Mouse (Mus musculus) midbrain, postnatal 0 days (tissue): ENCODE results near the gene Rfc5. TPM values are rescaled to one million over a fixed set of nuclear protein-coding genes. Genes with fewer than 3 reads are reported as not detected.
A peak's percentile ranks its signal among the peaks of the same experiment; 100 is the strongest.
"Not testable (repeated sequence)": the region's sequence is repeated elsewhere in the genome, so short reads cannot be mapped to it uniquely, and the experiment has no call there.

ENCODE experiments used
- ATAC-seq: fragments of 200-750 bp; cut with Nextera tagmentation; 2 replicates; pipeline ENCODE4 v1.8.0; 2017; ENCODE audit warnings: moderate number of reproducible peaks, mild to moderate bottlenecking, moderate TSS enrichment, moderate library complexity; ENCODE audit not compliant: low FRiP score
- DNase-seq: peaks from one replicate; pipeline ENCODE4 v3.0.0-alpha.2; 2015; ENCODE audit warnings: low spot score
- H3K27ac ChIP-seq: fragments of 300-500 bp; sonication (generic); 2 replicates; pipeline ENCODE4 v1.5.1; 2014; ENCODE audit warnings: low read depth, mild to moderate bottlenecking, low read length, mixed read lengths
- H3K27me3 ChIP-seq: fragments of 300-500 bp; sonication (generic); 2 replicates; pipeline ENCODE4 v1.6.1; 2014; ENCODE audit warnings: low read length, control low read depth, mixed read lengths; ENCODE audit not compliant: insufficient read depth
- H3K36me3 ChIP-seq: fragments of 300-500 bp; sonication (generic); 2 replicates; pipeline ENCODE4 v1.6.1; 2014; ENCODE audit warnings: low read length, control low read depth, mixed read lengths; ENCODE audit not compliant: insufficient read depth
- H3K4me1 ChIP-seq: fragments of 300-500 bp; sonication (generic); 2 replicates; pipeline ENCODE4 v1.6.1; 2014; ENCODE audit warnings: mild to moderate bottlenecking, control low read depth, antibody characterized with exemption, low read length, mixed read lengths; ENCODE audit not compliant: insufficient read depth
- H3K4me2 ChIP-seq: fragments of 300-500 bp; sonication (generic); 2 replicates; pipeline ENCODE4 v1.6.1; 2014; ENCODE audit warnings: low read depth, mild to moderate bottlenecking, low read length, mixed read lengths; ENCODE audit not compliant: poor library complexity, severe bottlenecking
- H3K4me3 ChIP-seq: fragments of 300-500 bp; sonication (generic); 2 replicates; pipeline ENCODE4 v1.5.1; 2014; ENCODE audit warnings: low read depth, mild to moderate bottlenecking, low read length, moderate library complexity
- H3K9ac ChIP-seq: fragments of 300-500 bp; sonication (generic); replicated peaks from 2 replicates; pipeline ENCODE4 v1.6.1; 2014; ENCODE audit warnings: mild to moderate bottlenecking, low read length, moderate library complexity, mixed read lengths; ENCODE audit not compliant: poor library complexity, severe bottlenecking
- H3K9me3 ChIP-seq: fragments of 300-500 bp; sonication (generic); 2 replicates; pipeline ENCODE4 v1.6.1; 2016; ENCODE audit warnings: low read length, control low read depth
- CTCF ChIP-seq: IDR thresholded peaks from 2 replicates; pipeline ENCODE4 v1.5.1; 2016; ENCODE audit warnings: antibody characterized with exemption, mild to moderate bottlenecking
- WGBS: fragments of 180-500 bp; shearing (Covaris S2); extraction: QIAGEN DNeasy Blood & Tissue Kit; methylation state at CpG from one replicate; pipeline ENCODE4 v1.1.7; 2014; 5-methylcytosine and 5-hydroxymethylcytosine counted together
- polyA plus RNA-seq: library from polyadenylated mRNA; unstranded; fragments of >200 nt; fragmentation: Nextera tagmentation; extraction: Ambion mirVana; gene quantifications from 2 replicates; pipeline ENCODE4 v1.2.1, GENCODE M21; 2015
- total RNA-seq: library from RNA; depleted of rRNA; stranded (reverse); fragments of >200 nt; gene quantifications from 2 replicates; pipeline ENCODE4 v1.2.3, GENCODE M21; 2014; rRNA removed

The Rfc5 gene
- 12.0 and 15.2 TPM in 2 replicates for total RNA-seq
- polyA plus RNA-seq, result 22.0 and 22.1 TPM in 2 replicates

DNA sequence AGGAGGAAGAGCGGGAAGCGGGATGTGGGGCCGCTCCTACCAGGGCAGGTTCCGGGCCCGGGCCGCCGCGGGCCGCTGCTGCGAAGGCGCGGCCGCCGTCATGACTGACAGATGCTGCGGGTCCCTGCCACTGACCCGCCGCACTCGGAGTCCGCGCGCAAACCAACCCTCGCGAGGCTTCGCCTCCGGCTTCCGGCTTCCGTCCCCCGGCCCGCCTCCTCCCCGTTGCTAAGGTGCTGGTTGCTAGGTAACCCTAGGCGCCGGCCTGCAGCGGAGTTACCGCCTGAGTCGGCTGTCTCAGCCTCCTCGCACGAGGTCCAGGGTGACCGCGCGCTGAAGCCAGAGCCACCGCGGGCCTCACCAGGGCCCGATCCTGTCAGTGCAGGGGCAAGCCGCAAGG lies at the start of gene Rfc5:
Gene Rfc5 (minus strand): TSS at position 171 of the 400 bp plus-strand sequence.
- peak within 1 kb of the TSS; percentile 79 for H3K9ac ChIP-seq
- ATAC-seq (peak; percentile 95), DNase-seq (peak; percentile 96)
- H3K9me3 ChIP-seq, result no peaks in the 10 kb centered on the region
- H3K27ac ChIP-seq, result peak within 1 kb of the TSS; percentile 68
- under 1% methylated on average over 43 of the region's 44 CpGs for WGBS
- H3K27me3 ChIP-seq, result no peaks in the 10 kb centered on the region
- peak within 1 kb of the TSS; percentile 91 for H3K4me2 ChIP-seq
- TF ChIP-seq CTCF, result no peak; the same call in 1 of the 2 replicates
- peaks cover 12% of the 10 kb centered on the region; the same call in 1 of the 2 replicates for H3K36me3 ChIP-seq
- H3K4me1 ChIP-seq, result 0 out of 2 replicates have a peak, but pooled peaks cover 5% of the 10 kb centered on the region
- peak within 1 kb of the TSS; percentile 75 for H3K4me3 ChIP-seq

GRCm38 (mm10) chr5:117433501-117433900 lies 44.7 kb upstream of the Rfc5 start:
- not testable (repeated sequence) for H3K4me2 ChIP-seq, H3K27me3 ChIP-seq, H3K36me3 ChIP-seq, H3K4me1 ChIP-seq, H3K9ac ChIP-seq, H3K27ac ChIP-seq, H3K9me3 ChIP-seq, ATAC-seq, DNase-seq, H3K4me3 ChIP-seq
- 96% methylated on average over 7 of the region's 7 CpGs for WGBS

DNA sequence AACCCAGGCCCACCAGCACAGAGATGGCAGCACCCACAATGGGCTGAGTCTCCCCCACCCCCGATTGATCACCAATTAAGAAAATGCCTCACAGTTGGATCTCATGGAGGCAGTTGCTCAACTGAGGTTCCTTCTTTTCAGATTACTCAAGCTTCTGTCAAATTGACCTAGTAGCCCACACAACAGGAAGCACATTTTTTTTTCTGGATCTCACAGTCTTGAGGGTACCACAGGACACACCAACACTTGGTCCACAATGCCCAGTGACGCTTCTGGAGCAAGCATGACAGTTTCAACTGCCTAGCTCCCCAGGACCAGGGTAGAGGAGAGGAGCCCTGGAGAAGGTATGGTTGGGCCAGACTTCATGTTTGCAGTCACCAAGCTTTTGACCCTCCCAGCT lies 28.6 kb upstream of the Rfc5 start:
- ATAC-seq (no peak), DNase-seq (no peak)
- no peaks in the 10 kb centered on the region for H3K9me3 ChIP-seq
- H3K27me3 ChIP-seq, result no peaks in the 10 kb centered on the region
- no peak overlapping the region for H3K4me3 ChIP-seq
- H3K4me1 ChIP-seq, result 0 out of 2 replicates have a peak, but pooled peaks cover 5% of the 10 kb centered on the region
- H3K4me2 ChIP-seq, result no peak overlapping the region
- no peak overlapping the region for H3K27ac ChIP-seq
- WGBS, result 70% methylated on average over 2 of the region's 2 CpGs
- H3K36me3 ChIP-seq, result no peaks in the 10 kb centered on the region
- TF ChIP-seq CTCF, result no peak
- no peak overlapping the region for H3K9ac ChIP-seq

- Histone ChIP-seq H3K4me3 (peak overlapping the region; percentile 61), H3K36me3 (no peaks in the 10 kb centered on the region), H3K9ac (peak overlapping the region; percentile 96), H3K27me3 (no peaks in the 10 kb centered on the region), H3K4me2 (peak overlapping the region; percentile 77), H3K4me1 (0 out of 2 replicates have a peak, but pooled peaks cover 5% of the 10 kb centered on the region), H3K27ac (peak overlapping the region; percentile 98), H3K9me3 (no peaks in the 10 kb centered on the region)
- TF ChIP-seq CTCF, result peak; percentile 63
- 13% methylated on average over 18 of the region's 19 CpGs for WGBS
- ATAC-seq (no peak), DNase-seq (peak; percentile 44)
These were observed 26.4 kb upstream of the Rfc5 start for GRCm38 (mm10) chr5:117415011-117415912.

DNA sequence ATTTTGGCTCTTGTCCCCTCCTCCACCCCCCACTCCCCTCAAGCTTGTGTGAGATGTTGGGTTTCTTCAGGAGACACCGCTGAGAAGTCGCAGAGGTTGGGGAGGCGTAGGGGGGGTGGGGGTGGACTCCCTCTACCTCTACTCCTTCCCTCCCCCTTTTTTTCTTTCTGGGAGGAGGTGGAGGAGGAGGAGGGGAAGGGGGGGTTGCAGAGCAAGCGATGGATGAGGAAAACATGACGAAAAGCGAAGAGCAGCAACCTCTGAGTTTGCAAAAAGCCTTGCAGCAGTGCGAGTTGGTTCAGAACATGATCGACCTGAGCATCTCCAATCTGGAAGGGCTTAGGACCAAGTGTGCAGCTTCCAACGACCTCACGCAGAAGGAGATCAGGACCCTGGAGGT lies 25.8 kb upstream of the Rfc5 start:
- Histone ChIP-seq H3K9ac (peak overlapping the region; percentile 96), H3K4me3 (peak overlapping the region; percentile 61), H3K9me3 (no peaks in the 10 kb centered on the region), H3K27me3 (no peaks in the 10 kb centered on the region), H3K4me2 (peak overlapping the region; percentile 77), H3K27ac (peak overlapping the region; percentile 98), H3K4me1 (0 out of 2 replicates have a peak, but pooled peaks cover 5% of the 10 kb centered on the region), H3K36me3 (no peaks in the 10 kb centered on the region)
- WGBS, result 0% methylated on average over 6 of the region's 10 CpGs
- ATAC-seq (peak; percentile 25), DNase-seq (peak; percentile 27)
- no peak for TF ChIP-seq CTCF
